Mouse (Mus musculus) cerebellum, adult 2 months (tissue): ENCODE measurements around the gene Rabgap1. TPM values are rescaled to one million over a fixed set of nuclear protein-coding genes. Genes with fewer than 3 reads are reported as not detected.

Experiments used
- DNase-seq, 2 experiments: peaks; one replicate each; pipeline ENCODE4 v3.0.0; 2021
- H3K27ac ChIP-seq: fragments of 200-500 bp; 2 replicates; pipeline ENCODE4 v1.5.1; 2012; ENCODE audit warnings: low read length, control low read depth, inconsistent platforms; ENCODE audit not compliant: insufficient read depth
- H3K27me3 ChIP-seq: fragments of 200-500 bp; 2 replicates; pipeline ENCODE4 v1.6.1; 2012; ENCODE audit warnings: inconsistent platforms, mild to moderate bottlenecking, low read length, moderate library complexity; ENCODE audit not compliant: control insufficient read depth, insufficient read depth
- H3K4me1 ChIP-seq: fragments of 200-500 bp; 2 replicates; pipeline ENCODE4 v1.6.1; 2011; ENCODE audit warnings: low read length; ENCODE audit not compliant: control insufficient read depth, insufficient read depth
- H3K4me3 ChIP-seq: fragments of 200-500 bp; replicated peaks from 2 replicates; pipeline ENCODE3; 2011; ENCODE audit warnings: mild to moderate bottlenecking, low read depth, low read length, control low read depth; ENCODE audit not compliant: insufficient read depth
- CTCF ChIP-seq: fragments of 200-500 bp; IDR thresholded peaks from 2 replicates; pipeline ENCODE4 v1.5.1; 2011; ENCODE audit warnings: low read depth, mild to moderate bottlenecking, control low read depth, low read length, moderate library complexity, borderline replicate concordance; ENCODE audit not compliant: insufficient read depth
- POLR2A ChIP-seq: fragments of 200-500 bp; IDR thresholded peaks from 2 replicates; pipeline ENCODE4 v1.6.1; 2011; ENCODE audit warnings: low read length, control low read depth, borderline replicate concordance; ENCODE audit not compliant: insufficient read depth
- WGBS: fragments of 180-500 bp; shearing (Covaris S2); methylation state at CpG from one replicate; pipeline ENCODE4 v1.1.7; 2018; 5-methylcytosine and 5-hydroxymethylcytosine counted together
- polyA plus RNA-seq: library from polyadenylated mRNA; depleted of rRNA; stranded (reverse); fragments of >200 nt; gene quantifications from 2 replicates; pipeline ENCODE4 v1.2.3, GENCODE M21; 2012

Rabgap1 gene
- polyA plus RNA-seq, 1 experiment: 40.4 TPM

GRCm38 (mm10) chr2:37451667-37452375 lies 8.7 kb downstream of the Rabgap1 start:
- Histone ChIP-seq H3K4me1 (peaks cover 2% of the 10 kb centered on the region; the same call in 1 of the 2 replicates), H3K27ac (0 out of 2 replicates have a peak overlapping the region, but pooled peaks have one; percentile 6), H3K27me3 (no peaks in the 10 kb centered on the region; the same call in 1 of the 2 replicates), H3K4me3 (peak overlapping the region; percentile 99)
- WGBS: 6% methylated on average over 44 of the region's 44 CpGs
- DNase-seq: peak; percentile 94 to 95
- TF ChIP-seq CTCF (no peak), POLR2A (peak; percentile 88)

- no peak overlapping the region for H3K27ac ChIP-seq
- peaks cover 2% of the 10 kb centered on the region; the same call in 1 of the 2 replicates for H3K4me1 ChIP-seq
- no peaks in the 10 kb centered on the region; the same call in 1 of the 2 replicates for H3K27me3 ChIP-seq
- peak overlapping the region; percentile 99 for H3K4me3 ChIP-seq
- 0% methylated on average over 22 of the region's 24 CpGs for WGBS
- no peak for TF ChIP-seq CTCF
- TF ChIP-seq POLR2A: no peak
- DNase-seq: no peak
Measured at GRCm38 (mm10) chr2:37452376-37452760, 9.3 kb downstream of the Rabgap1 start.

DNA sequence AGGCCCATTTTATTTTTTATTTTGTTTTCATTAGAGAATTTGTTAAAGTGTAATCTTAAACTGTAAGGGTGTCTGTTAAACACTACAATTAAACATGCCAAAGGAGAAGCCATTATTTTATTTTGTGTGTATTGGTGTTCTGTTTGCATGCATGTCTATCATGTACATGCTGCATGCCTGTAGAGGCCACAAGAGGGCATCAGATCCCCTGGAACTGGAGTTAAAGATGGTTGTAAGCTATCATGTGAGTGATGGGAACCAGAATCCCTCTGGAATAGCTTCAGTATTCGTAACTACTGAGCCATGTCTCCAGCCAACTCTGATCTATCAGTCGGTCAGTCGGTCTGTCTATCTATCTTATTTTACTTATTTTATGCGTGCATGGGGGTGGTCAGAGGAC lies 17.6 kb downstream of the Rabgap1 start:
- Histone ChIP-seq H3K4me3 (no peak overlapping the region), H3K27ac (no peak overlapping the region), H3K27me3 (no peaks in the 10 kb centered on the region), H3K4me1 (no peaks in the 10 kb centered on the region)
- 96% methylated on average over 4 of the region's 4 CpGs for WGBS
- TF ChIP-seq POLR2A (no peak), CTCF (no peak)
- DNase-seq: no peak

- 95% methylated on average over 4 of the region's 4 CpGs for WGBS
- Histone ChIP-seq H3K27ac (no peak overlapping the region), H3K27me3 (no peaks in the 10 kb centered on the region), H3K4me3 (no peak overlapping the region), H3K4me1 (no peaks in the 10 kb centered on the region)
- DNase-seq: no peak
- TF ChIP-seq CTCF (no peak), POLR2A (no peak)
Measured at GRCm38 (mm10) chr2:37466266-37466665, 23.2 kb downstream of the Rabgap1 start.

DNA sequence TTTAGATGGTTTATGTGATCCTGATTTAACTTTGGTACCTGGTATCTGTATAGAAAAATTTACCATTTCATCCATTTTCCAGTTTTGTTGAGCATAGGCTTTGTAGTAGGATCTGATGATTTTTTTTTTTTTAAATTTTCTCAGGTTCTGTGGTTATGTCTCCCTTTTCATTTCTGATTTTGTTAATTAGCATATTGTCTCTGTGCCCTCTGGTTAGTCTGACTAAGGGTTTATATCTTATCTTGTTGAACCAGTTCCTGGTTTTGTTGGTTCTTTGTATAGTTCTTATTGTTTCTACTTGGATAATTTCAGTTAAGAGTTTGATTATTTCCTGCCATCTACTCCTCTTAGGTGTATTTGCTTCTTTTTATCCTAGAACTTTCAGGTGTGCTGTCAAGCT lies 36.5 kb downstream of the Rabgap1 start:
- H3K4me1 ChIP-seq: no peaks in the 10 kb centered on the region
- H3K4me3 ChIP-seq: no peak overlapping the region
- no peak overlapping the region for H3K27ac ChIP-seq
- DNase-seq: no peak
- no peaks in the 10 kb centered on the region for H3K27me3 ChIP-seq
- no peak for TF ChIP-seq CTCF

- Histone ChIP-seq H3K4me3 (no peak overlapping the region), H3K27me3 (no peaks in the 10 kb centered on the region), H3K4me1 (no peaks in the 10 kb centered on the region), H3K27ac (no peak overlapping the region)
- DNase-seq: no peak
- 96% methylated on average over 2 of the region's 2 CpGs for WGBS
- TF ChIP-seq CTCF: no peak
- TF ChIP-seq POLR2A: no peak
Measured at GRCm38 (mm10) chr2:37480039-37480438, 37.0 kb downstream of the Rabgap1 start.

DNA sequence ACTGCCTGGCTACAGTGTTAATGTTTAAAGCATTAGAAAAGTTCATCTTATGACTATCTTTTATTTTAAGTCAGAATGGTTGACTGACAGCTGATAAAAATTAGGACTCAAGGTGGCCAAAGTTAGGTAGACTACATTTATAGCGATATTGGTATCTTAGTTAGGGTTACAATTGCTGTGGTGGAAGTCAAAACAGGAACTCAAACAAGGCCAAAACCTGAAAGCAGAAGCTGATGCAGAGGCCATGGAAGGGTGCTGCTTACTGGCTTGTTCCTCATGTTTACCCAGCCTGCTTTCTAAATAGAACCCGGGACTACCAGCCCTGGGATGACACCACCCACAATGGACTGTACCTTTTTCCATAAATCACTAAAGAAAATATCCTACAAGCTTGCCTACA lies 41.1 kb downstream of the Rabgap1 start:
- no peaks in the 10 kb centered on the region for H3K4me1 ChIP-seq
- H3K27ac ChIP-seq: no peak overlapping the region
- TF ChIP-seq CTCF (no peak), POLR2A (no peak)
- H3K27me3 ChIP-seq: no peaks in the 10 kb centered on the region
- DNase-seq: no peak
- H3K4me3 ChIP-seq: no peak overlapping the region
- 89% methylated on average over 2 of the region's 2 CpGs for WGBS

GRCm38 (mm10) chr2:37485370-37485769 lies 42.3 kb downstream of the Rabgap1 start:
- TF ChIP-seq CTCF (no peak), POLR2A (no peak)
- H3K27ac ChIP-seq: no peak overlapping the region
- no peaks in the 10 kb centered on the region for H3K4me1 ChIP-seq
- 89% methylated on average over 1 of the region's 1 CpGs for WGBS
- peak in 1 of 2 experiments; percentile 29 for DNase-seq
- H3K4me3 ChIP-seq: no peak overlapping the region
- no peaks in the 10 kb centered on the region for H3K27me3 ChIP-seq
